Mouse (Mus musculus): ENCODE measurements around the gene Mid1. TPM values are rescaled to one million over a fixed set of nuclear protein-coding genes. Genes with fewer than 3 reads are reported as not detected.
"Not testable (repeated sequence)": the region's sequence is repeated elsewhere in the genome, so short reads cannot be mapped to it uniquely, and the experiment has no call there.

Gene Mid1
- polyA plus RNA-seq, 1 experiment from 2014 or later = 11.2 TPM

DNA sequence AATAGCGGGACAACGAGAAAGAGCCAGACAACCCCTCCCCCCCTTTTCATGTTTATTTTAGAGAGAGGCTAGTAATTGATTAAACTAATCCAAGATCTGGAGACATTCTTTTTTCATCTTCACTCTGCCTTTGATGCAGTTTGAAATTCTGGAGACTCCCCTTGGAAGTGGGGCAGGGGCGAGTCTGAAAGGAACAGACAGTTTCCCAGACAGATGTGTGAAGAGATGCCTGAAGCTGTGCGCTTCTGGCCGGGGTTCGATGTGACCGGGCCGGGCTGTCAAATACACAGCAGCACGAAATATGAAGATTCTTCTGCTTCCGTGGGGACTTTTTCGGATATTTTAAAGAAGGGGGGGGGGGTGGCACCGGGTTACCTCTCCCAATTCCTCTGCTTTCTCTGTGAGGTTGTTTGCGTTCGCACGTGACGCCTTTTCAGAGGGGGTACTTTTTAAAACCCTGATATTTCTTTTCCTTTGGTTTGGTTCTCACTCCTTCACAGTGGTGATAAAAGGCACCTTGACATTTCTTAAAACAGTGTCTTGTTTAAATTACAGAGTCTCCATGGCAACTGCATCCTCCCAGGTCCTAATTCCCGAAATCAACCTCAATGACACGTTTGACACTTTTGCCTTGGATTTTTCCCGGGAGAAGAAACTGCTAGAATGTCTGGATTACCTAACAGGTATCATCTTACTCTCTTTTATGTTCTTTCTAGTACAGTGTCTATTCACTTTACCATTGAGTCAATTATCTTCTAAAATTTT lies 298.6 kb downstream of the Mid1 start:
- H3K9me3 ChIP-seq = peaks cover 44% of the 10 kb centered on the region
- not testable (repeated sequence) for H3K9ac ChIP-seq; H3K4me3 ChIP-seq; H3K27me3 ChIP-seq; H3K4me1 ChIP-seq; H3K27ac ChIP-seq; ATAC-seq (ENCODE audit: insufficient number of reproducible peaks, insufficient read depth, low FRiP score, low TSS enrichment); H3K4me2 ChIP-seq (replicated peaks)
- 86% methylated on average over 19 of the region's 19 CpGs for WGBS
- peaks cover 53% of the 10 kb centered on the region for H3K36me3 ChIP-seq

DNA sequence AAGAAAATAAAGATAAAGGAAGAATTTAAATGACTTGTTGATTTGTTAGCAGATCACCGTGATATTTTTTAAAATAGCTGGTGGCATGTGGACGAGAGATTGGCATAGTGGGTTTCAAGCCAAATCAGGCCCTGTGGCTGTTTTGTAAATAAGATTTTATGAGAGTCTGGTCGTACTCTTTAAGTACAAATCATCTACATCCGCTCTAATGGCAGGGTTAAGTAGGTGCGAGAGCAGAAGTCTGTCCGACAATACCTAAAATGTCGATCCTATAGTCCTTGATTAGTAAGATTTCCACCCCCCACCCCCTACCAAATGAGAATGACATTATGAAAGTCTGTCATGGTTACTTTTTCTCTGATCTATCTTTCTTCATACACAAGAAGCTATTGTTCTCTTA lies 299.3 kb downstream of the Mid1 start:
- not testable (repeated sequence) for H3K27ac ChIP-seq; H3K9ac ChIP-seq; H3K4me2 ChIP-seq (replicated peaks); ATAC-seq (ENCODE audit: insufficient number of reproducible peaks, insufficient read depth, low FRiP score, low TSS enrichment); H3K4me3 ChIP-seq; H3K27me3 ChIP-seq; H3K4me1 ChIP-seq
- WGBS = 89% methylated on average over 7 of the region's 7 CpGs
- H3K9me3 ChIP-seq = peaks cover 49% of the 10 kb centered on the region
- peaks cover 60% of the 10 kb centered on the region for H3K36me3 ChIP-seq

DNA sequence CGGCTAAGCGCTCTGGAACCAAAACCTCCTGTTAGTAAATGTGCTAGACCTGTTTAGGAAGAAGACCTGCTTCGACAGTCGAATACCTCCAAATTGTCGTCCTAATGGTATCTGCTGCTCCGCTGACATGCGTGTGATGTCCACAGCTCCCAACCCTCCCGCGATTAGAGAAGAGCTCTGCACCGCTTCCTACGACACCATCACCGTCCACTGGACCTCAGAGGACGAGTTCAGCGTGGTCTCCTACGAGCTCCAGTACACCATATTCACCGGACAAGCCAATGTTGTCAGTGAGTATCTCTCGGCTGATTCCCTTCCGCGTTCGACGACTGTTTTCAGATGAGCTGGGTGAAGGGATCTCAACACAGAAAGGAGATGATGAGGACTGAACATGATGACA lies 299.9 kb downstream of the Mid1 start:
- 92% methylated on average over 21 of the region's 21 CpGs for WGBS
- not testable (repeated sequence) for H3K27ac ChIP-seq; H3K4me3 ChIP-seq; H3K27me3 ChIP-seq; H3K9ac ChIP-seq; ATAC-seq (ENCODE audit: insufficient number of reproducible peaks, insufficient read depth, low FRiP score, low TSS enrichment); H3K4me2 ChIP-seq (replicated peaks); H3K4me1 ChIP-seq
- Histone ChIP-seq H3K36me3 (peaks cover 59% of the 10 kb centered on the region), H3K9me3 (peaks cover 52% of the 10 kb centered on the region)

DNA sequence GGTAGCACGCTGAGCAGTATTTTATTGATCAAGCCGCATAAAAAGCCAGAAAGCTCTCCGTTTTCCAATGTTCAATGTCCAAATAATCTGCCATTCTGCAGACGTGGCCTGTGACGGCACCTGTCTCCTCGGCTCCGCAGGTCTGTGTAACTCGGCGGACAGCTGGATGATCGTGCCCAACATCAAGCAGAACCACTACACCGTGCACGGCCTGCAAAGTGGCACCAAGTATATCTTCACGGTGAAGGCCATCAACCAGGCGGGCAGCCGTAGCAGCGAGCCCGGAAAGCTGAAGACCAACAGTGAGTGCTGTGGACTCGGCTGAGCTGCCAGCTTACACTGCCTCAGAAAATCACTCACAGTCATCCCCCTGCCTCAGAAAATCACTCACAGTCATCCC lies 300.8 kb downstream of the Mid1 start:
- not testable (repeated sequence) for H3K9ac ChIP-seq; H3K4me3 ChIP-seq; H3K4me1 ChIP-seq; H3K27me3 ChIP-seq; H3K4me2 ChIP-seq (replicated peaks); H3K27ac ChIP-seq
- Histone ChIP-seq H3K9me3 (peaks cover 60% of the 10 kb centered on the region), H3K36me3 (peaks cover 64% of the 10 kb centered on the region)
- ATAC-seq (ENCODE audit: insufficient number of reproducible peaks, insufficient read depth, low FRiP score, low TSS enrichment) = peak; percentile 23; the same call in 1 of the 2 replicates
- WGBS = 83% methylated on average over 18 of the region's 18 CpGs

DNA sequence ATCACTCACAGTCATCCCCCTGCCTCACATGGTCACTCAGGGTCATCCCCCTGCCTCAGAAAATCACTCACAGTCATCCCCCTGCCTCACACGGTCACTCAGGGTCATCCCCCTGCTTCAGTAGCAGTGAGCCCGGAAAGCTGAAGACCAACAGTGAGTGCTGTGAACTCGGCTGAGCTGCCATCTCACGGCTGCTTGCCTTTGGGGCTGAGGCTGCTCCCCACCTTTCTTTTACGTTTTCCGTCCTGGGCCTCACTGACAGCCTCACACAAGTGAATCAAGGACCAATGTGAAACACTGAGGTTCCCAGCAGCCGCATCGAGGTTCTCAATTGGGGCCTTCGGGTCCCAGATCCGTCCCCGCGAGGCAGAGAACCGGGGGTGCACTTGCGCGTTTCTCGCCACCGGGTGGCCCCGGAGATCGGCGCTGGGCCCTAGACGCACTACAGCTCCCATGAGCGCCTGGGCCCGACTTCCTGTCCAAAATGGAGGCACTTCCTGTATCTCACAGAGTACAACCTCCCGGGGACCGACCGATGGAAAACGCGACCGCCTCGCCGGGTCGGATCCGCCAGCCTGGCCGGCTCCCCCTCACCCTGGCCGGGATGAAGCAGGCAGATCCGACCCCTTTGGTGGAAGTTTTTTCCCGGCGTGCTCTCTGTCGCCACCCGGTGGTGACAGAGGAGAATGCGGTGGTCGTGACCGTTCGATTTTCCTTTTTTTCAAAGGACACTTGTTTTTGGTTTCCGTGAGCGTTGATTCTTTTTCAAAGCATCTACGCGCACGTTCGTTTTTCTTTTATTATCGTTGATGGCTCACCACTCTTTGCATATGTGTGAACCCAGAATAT lies 301.7 kb downstream of the Mid1 start:
- 53% methylated on average over 51 of the region's 51 CpGs for WGBS
- peak overlapping the region; percentile 16; the same call in 1 of the 2 replicates for H3K4me3 ChIP-seq
- peaks cover 56% of the 10 kb centered on the region for H3K9me3 ChIP-seq
- peak overlapping the region; percentile 17; the same call in 1 of the 2 replicates for H3K4me2 ChIP-seq (replicated peaks)
- not testable (repeated sequence) for H3K4me1 ChIP-seq, H3K27ac ChIP-seq, H3K9ac ChIP-seq, H3K27me3 ChIP-seq
- H3K36me3 ChIP-seq = peaks cover 58% of the 10 kb centered on the region
- ATAC-seq (ENCODE audit: insufficient number of reproducible peaks, insufficient read depth, low FRiP score, low TSS enrichment) = peak; percentile 90

DNA sequence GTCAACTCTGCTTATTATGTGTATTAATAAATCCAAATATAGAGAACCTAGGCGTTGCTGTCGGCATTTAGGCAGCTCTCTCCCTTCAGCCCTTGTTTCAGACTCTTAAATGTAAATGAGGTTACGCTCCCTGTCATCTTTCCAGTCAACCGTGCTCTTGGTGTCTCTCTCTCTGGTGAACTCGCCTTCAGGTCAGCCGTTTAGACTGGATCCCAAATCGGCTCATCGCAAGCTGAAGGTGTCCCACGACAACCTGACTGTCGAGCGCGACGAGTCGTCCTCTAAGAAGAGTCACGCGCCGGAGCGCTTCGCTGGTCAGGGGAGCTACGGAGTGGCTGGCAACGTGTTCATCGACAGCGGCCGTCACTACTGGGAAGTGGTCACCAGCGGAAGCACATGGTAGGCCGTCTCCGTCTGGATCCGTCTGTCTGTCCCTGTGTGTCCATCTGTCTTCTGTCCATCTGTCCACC lies 302.4 kb downstream of the Mid1 start:
- Histone ChIP-seq H3K9me3 (peaks cover 49% of the 10 kb centered on the region), H3K36me3 (peaks cover 52% of the 10 kb centered on the region)
- H3K27me3 ChIP-seq; H3K4me1 ChIP-seq; H3K9ac ChIP-seq; H3K4me2 ChIP-seq (replicated peaks); H3K4me3 ChIP-seq; H3K27ac ChIP-seq: not testable (repeated sequence)
- WGBS = 86% methylated on average over 28 of the region's 28 CpGs
- peak; percentile 3; the same call in 1 of the 2 replicates for ATAC-seq (ENCODE audit: insufficient number of reproducible peaks, insufficient read depth, low FRiP score, low TSS enrichment)

DNA sequence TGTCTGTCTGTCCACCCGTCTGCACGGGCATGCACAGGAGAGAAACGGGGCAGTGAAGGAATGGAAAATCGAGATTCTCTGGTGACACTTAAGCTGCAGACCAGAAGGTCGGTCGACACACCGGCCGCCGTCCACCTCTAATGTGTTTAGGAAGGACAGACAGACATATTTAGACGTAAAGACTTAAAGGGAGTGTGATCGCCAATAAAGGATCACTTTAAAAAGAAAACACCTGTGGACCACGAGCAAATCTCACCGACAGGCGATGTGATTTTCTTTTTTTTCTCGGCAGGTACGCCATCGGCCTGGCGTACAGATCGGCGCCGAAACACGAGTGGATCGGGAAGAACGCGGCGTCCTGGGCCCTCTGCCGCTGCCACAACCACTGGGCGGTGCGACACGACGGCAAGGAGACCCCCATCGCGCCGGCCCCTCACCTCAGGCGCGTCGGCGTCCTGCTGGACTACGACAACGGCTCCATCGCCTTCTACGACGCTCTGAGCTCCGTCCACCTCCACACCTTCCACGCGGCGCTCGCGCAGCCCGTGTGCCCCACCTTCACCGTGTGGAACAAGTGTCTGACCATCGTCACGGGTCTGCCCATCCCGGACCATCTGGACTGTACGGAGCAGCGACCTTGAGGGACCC lies 303.7 kb downstream of the Mid1 start:
- Histone ChIP-seq H3K9me3 (peaks cover 48% of the 10 kb centered on the region), H3K36me3 (peaks cover 48% of the 10 kb centered on the region)
- not testable (repeated sequence) for H3K9ac ChIP-seq; H3K4me2 ChIP-seq (replicated peaks); H3K4me3 ChIP-seq; H3K27ac ChIP-seq; H3K27me3 ChIP-seq; H3K4me1 ChIP-seq
- peak; percentile 19; the same call in 1 of the 2 replicates for ATAC-seq (ENCODE audit: insufficient number of reproducible peaks, insufficient read depth, low FRiP score, low TSS enrichment)
- WGBS = 93% methylated on average over 56 of the region's 56 CpGs

DNA sequence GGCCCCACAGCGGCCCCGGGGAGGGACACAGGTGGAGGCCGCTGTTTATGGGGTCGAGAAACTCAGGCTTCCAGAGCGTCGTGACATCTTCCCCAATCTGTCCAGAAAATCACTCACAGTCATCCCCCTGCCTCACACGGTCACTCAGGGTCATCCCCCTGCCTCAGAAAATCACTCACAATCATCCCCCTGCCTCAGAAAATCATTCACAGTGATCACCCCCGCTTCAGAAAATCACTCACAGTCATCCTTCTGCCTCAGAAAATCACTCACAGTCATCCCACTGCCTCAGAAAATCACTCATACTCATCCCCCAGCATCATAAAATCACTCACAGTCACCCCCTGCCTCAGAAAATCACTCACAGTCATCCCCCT lies 304.2 kb downstream of the Mid1 start:
- H3K4me3 ChIP-seq; H3K27ac ChIP-seq; H3K27me3 ChIP-seq; H3K4me2 ChIP-seq (replicated peaks); H3K9ac ChIP-seq; H3K4me1 ChIP-seq; ATAC-seq (ENCODE audit: insufficient number of reproducible peaks, insufficient read depth, low FRiP score, low TSS enrichment): not testable (repeated sequence)
- Histone ChIP-seq H3K36me3 (peaks cover 46% of the 10 kb centered on the region), H3K9me3 (peaks cover 47% of the 10 kb centered on the region)
- WGBS = 85% methylated on average over 8 of the region's 8 CpGs

DNA sequence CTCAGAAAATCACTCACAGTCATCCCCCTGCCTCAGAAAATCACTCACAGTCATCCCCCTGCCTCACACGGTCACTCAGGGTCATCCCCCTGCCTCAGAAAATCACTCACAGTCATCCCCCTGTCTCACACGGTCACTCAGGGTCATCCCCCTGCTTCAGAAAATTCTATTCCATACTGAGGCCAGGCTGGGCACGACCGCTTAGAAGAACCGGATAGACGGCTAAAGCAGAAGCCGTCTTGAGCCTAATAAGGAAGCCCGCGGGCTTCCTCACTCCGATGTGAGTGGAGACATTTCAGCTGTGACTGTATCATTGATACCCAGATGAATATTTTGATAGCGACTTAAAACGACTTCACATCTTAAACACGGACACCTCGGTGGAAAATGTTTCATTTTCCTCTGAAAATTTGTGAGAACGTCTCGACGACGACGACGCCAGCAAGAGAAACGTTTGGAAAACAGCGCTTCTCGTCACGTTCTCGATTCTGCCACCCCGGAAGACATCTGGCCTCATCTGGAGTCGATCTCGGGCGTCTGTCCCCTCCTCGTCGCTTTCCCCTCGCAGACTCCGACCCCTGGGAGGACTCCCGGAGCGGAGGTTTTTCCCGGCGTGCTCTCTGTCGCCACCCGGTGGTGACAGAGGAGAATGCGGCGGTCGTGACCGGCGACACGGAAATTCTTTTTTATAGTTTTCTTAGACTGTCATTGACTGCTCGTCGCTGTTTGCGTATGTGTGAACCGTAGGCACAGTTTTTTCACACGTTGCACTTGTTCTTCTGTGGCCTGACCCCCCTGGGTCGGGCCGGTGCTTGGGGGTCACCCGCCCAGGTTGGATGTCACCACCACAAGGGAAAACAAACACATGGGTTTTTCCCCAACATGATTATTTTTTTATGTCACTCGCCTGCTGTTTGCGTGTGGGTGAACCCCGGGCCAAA lies 305.0 kb downstream of the Mid1 start:
- not testable (repeated sequence) for H3K4me1 ChIP-seq; H3K9ac ChIP-seq; H3K4me3 ChIP-seq; ATAC-seq (ENCODE audit: insufficient number of reproducible peaks, insufficient read depth, low FRiP score, low TSS enrichment); H3K4me2 ChIP-seq (replicated peaks); H3K27ac ChIP-seq; H3K27me3 ChIP-seq
- Histone ChIP-seq H3K9me3 (peaks cover 39% of the 10 kb centered on the region), H3K36me3 (peaks cover 39% of the 10 kb centered on the region)
- 75% methylated on average over 56 of the region's 56 CpGs for WGBS

DNA sequence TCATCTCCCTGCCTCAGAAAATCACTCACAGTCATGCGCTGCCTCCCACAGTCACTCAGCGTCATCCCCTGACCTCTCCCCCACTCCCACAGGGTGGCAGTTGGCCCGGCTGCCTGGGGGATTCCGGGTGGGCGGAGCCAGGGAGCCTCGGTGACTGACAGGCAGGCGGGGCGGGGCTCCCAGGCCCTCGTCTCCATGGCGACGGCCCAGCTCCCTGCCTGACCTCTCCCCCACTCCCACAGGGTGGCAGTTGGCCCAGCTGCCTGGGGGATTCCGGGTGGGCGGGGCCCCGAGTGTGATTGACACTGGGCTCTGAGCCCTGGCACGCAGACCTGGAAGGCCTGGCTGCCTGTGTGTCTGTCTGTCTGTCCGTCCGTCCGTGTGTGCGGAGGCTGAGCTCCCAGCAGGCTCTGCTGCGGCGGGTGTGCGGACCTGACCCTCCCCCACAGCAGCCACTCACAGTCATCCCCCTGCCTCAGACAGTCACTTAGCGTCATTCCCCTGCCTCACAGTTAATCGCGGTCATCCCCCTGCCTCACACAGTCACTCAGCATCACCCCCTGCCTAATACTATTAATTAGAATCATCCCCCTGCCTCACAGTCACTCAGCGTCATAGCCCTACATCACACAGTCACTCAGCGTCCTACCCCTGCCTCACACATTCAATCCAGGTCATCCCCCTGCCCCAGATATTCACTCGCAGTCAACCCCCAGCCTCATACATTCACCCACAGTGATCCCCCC lies 306.3 kb downstream of the Mid1 start:
- not testable (repeated sequence) for H3K27me3 ChIP-seq; H3K27ac ChIP-seq; ATAC-seq (ENCODE audit: insufficient number of reproducible peaks, insufficient read depth, low FRiP score, low TSS enrichment); H3K9ac ChIP-seq; H3K4me2 ChIP-seq (replicated peaks); H3K4me1 ChIP-seq; H3K4me3 ChIP-seq
- H3K36me3 ChIP-seq = peaks cover 31% of the 10 kb centered on the region
- H3K9me3 ChIP-seq = peaks cover 32% of the 10 kb centered on the region
- WGBS = 17% methylated on average over 16 of the region's 28 CpGs
